Mouse (Mus musculus) mature B cell (primary cell): ENCODE measurements around the gene Arrdc5.

ENCODE experiments used
- in situ Hi-C: fragments of 300-500 bp; cut with MboI; formaldehyde crosslinking; loops from 2 replicates; pipeline ENCODE4 v1.14.3; 2019

Gene Arrdc5

DNA sequence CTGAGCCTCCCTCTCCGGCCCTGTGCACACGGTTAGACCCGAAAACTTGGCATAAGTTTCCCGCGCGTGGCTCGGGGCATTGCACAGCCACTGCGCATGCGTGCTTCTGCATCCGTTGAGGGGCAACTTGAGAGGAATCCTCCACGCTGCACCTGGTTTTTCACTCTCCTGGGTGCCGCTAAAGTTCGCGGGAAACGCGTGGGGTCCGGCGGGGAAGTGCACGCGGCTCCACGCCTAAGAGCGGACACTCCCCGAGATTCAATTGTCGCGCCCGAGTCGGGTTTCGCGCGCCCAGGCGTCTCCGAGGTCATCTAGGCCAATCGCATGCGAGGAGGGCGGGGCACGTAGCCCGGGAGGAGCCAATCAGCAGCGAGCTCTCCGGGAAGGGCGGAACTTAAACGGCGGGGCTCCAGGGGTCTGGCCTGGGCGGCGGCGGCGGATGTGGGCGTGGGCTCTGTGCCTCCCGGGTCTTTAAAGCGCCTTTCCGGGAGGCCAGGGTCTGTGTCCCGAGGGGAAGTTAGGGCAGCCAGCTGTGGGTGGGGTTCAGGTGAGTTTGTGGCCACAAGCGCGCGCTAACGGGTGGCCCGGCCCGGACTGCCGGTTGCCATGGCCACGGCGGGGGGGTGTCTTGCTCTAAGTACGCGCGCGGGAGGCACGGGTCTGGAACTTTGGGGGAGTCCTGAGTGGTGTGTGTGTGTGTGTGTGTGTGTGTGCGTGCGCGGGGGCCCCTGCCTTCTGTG, 3.9 kb upstream of the Arrdc5 start:
- in situ Hi-C loops, result no loop called here

DNA sequence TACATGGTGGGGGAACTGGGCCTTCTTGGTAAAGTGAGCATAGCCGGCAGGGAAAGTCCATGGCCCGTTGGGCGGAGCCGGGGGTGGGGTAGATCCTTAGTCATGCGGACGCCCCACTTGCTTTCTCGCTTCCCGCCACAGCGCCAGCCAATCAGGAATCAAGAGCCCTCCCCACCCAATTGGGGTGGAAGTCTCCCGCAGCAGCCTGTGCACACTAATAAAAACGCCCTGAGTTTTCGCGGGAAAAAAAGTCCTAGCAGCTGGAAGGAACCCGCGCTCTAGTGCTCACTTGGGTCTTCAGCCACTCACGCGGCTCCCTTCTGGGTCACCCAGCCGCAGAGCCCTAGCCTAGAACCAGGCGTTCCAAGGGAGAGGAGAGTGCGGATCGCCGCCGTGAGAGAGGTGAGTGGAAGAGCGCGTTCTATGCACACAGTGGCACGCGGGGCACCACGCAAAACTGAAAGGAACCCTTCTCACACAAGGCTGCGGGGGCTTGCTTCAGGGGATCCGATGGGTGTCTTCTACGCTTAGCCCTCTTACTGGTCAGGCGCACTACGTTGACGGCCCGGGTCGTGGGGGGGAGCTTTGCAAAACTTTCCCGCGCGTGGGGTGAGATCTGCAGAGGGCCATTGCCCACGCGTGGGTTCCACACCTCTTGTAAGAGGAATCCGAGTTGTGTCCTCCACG, 3.2 kb upstream of the Arrdc5 start, which contains the start of gene Uhrf1:
Uhrf1 (plus strand) TSS at position 162 of the 687 bp plus-strand sequence.
- in situ Hi-C loops, result no loop called here

DNA sequence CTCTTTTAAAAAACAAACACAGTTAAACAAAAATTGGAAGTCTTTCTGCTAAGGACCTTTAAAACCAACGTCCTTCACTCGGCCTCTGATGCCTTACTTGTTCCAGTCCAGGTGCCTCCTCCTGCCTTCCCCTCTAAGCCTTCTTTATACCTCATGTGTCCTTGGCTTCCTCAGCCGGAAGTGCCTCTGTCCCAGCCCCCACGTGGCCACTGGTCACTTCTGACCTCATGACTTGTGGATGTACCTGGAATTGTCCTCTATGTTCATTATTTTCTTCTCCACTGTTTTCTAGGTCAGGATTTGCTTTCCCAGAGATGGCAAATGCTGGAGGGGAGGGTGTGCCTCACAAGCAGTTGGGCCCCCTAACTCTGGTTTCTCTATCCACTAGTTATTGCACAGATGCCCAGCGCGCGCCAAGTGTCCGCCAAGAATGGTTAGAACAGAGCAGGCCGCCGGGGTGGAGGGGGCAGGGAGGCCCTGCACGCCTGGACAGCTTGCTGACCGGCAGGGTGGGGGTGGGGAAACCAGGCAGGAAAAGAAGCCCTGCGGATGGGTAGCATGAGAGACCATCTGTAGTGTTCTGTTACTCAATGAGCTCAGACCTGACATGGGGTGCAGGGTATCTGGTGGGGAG, 2.4 kb upstream of the Arrdc5 start:
- in situ Hi-C loops, result no loop called here

GRCm38 (mm10) chr17:56298238-56298637, 1.8 kb downstream of the Arrdc5 start:
- in situ Hi-C loops, result no loop called here

- in situ Hi-C loops, result no loop called here
Observed at GRCm38 (mm10) chr17:56296201-56296600, 3.9 kb downstream of the Arrdc5 start.

GRCm38 (mm10) chr17:56294241-56294640, 5.8 kb downstream of the Arrdc5 start:
- in situ Hi-C loops, result no loop called here

DNA sequence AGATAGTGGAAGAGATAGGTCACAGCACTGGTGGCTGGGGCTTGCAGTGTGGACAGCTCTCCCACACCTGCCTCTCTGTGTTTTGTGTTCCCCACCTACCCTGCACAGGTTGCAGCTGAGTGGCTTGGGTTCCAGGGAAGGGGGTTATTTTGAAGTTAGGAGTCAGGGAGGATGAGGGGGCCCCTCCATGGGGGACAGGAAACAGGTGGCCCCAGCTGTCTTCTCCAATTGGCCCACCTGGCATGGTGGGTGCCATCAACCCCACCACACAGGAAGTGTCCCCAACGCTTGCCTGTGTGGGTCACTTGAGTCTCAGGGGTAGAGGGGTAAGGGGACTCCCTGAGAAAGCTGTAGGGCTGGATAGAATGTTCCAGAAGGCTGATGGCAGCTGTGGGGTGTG, 6.8 kb downstream of the Arrdc5 start:
- in situ Hi-C loops, result no loop called here

- in situ Hi-C loops, result no loop called here
Observed at GRCm38 (mm10) chr17:56292531-56293222, 7.4 kb downstream of the Arrdc5 start, which contains the start of gene Plin3. Gene Plin3, minus strand, starts transcription at chr17:56292873.

GRCm38 (mm10) chr17:56291826-56292475, 8.1 kb downstream of the Arrdc5 start:
- in situ Hi-C loops, result no loop called here

GRCm38 (mm10) chr17:56291171-56291511, 8.9 kb downstream of the Arrdc5 start:
- in situ Hi-C loops, result no loop called here

GRCm38 (mm10) chr17:56290388-56291170, 9.5 kb downstream of the Arrdc5 start:
- in situ Hi-C loops, result no loop called here

- in situ Hi-C loops, result no loop called here
Observed at GRCm38 (mm10) chr17:56289371-56290331, 10.4 kb downstream of the Arrdc5 start.

DNA sequence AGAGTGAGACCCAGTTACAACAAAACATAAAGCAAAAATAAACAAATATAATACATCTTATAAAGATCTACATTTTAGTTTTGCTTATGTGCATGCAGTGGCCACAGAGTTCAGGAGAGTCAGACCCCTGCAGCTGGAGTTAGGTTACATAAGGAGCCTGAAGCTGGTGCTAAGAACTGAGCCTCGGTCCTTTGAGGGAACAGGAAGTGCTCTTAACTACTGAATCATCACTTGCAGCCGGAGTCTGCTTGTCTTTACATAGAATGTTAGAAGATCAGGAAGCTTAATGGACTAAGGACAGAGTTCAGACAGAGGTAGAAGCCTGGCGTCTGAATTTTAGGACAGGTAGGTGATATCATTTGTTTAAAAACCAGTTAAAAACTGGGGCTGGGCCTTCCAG, 11.2 kb downstream of the Arrdc5 start:
- in situ Hi-C loops, result no loop called here

DNA sequence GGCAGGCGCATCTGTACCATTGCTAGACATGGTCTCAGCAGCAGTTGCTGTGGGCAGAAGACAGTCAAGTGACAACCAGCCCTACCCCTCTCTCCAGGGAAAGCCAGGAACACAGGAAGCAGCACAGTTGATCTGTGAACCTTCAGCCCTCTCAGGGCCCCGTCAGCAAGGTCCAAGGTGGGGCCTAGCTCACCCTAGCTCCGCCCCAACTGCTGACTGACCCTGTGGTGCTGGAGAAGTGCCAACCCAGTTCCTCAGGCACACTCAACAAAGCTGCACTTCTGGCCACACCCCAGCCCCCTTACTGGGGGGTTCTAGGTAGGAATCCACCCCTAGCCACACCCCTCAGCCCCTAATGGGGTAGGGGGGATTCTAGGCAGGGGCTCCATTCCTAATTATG, 12.3 kb downstream of the Arrdc5 start:
- in situ Hi-C loops, result no loop called here

DNA sequence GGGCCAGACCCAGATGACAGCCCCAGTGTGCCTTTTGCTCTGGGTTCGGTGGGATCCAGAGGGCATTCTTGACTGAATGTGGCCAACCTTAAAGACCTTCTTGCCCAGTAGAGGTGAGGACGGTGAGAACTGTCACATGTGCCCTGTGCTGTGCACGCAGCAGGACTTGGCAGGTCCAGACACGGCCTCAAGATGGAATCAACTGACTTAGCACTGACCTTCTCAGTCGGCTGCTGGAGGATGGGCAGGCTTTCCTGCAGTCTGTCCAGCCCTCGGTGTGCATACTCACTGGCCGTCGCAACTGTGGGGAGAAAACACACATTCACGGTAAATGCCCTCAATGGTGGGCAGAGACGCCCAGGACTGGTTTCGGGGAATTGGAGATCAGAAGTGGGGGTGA, 14.1 kb downstream of the Arrdc5 start:
- in situ Hi-C loops, result no loop called here

DNA sequence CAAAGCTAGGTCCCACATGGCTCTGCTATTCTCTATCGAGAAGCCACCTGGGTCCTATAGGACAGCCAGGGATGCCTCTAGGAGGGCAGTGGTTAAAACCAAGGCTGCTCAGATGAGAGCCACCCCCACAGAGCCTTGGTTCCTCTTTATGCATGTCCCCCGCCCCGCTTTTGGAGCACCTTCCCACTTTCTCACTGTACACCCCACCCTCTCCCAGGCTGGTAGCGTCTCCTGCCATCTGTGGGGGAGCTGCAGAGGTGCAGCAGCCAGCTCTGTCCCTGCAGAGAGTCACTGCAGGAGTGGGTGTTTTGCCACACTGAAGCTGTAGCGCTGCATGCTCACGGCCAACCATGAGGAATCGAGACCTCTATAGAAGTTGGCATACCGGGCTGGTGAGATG, 16.8 kb downstream of the Arrdc5 start:
- in situ Hi-C loops, result no loop called here

GRCm38 (mm10) chr17:56282802-56283201, 17.3 kb downstream of the Arrdc5 start:
- in situ Hi-C loops, result no loop called here

GRCm38 (mm10) chr17:56281193-56281592, 18.9 kb downstream of the Arrdc5 start:
- in situ Hi-C loops, result no loop called here

DNA sequence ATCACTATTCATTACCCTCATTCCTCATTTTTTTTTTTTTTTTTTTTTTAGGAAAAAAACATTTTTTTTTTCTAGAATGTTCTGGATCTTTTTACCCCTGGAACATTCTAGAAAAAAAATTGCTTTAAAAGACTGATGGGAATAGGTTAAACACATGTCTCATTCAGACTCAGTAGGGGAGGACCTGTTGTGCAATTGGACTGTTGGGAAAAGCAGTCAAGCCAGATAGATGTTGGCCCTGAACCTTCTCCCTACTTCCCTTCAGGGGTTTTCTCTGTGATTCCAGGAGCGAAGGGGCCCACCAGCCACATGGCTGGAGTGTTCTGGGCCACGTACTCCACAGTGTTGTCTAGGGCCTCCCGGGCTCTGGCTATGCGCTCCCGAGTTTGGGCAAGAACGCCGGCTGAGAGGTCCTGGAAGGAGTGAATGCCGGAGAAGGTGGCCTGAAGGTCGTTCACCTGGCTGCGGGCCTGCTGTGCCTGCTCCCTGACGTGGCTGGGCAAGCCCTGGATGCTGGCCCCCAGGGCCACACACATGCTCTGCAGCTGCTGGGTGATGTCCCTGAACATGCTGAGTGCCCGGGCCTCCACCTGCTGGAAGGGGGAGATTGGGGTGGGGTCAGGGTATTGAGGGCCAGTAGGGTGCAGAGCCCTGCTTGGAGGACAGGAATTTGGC, 20.5 kb downstream of the Arrdc5 start:
- in situ Hi-C loops, result no loop called here
